Mouse (Mus musculus) intestine, embryonic 15.5 days (tissue): ENCODE results near the gene Gm6309. TPM values are rescaled to one million over a fixed set of nuclear protein-coding genes. Genes with fewer than 3 reads are reported as not detected.
"Not testable (repeated sequence)": the region's sequence is repeated elsewhere in the genome, so short reads cannot be mapped to it uniquely, and the experiment has no call there.

Source experiments
- ATAC-seq: fragments of 200-750 bp; cut with Nextera tagmentation; 2 replicates; pipeline ENCODE4 v1.8.0; 2017; ENCODE audit warnings: moderate TSS enrichment, moderate library complexity
- H3K27ac ChIP-seq: fragments of 300-500 bp; sonication (generic); 2 replicates; pipeline ENCODE4 v1.5.1; 2015; ENCODE audit warnings: mild to moderate bottlenecking, inconsistent platforms
- H3K27me3 ChIP-seq: fragments of 300-500 bp; sonication (generic); replicated peaks from 2 replicates; pipeline ENCODE4 v1.6.1; 2015; ENCODE audit warnings: inconsistent platforms
- H3K36me3 ChIP-seq: fragments of 300-500 bp; sonication (generic); 2 replicates; pipeline ENCODE4 v1.6.1; 2015; ENCODE audit warnings: inconsistent platforms
- H3K4me1 ChIP-seq: fragments of 300-500 bp; sonication (generic); replicated peaks from 2 replicates; pipeline ENCODE4 v1.6.1; 2015; ENCODE audit warnings: inconsistent platforms
- H3K4me2 ChIP-seq: fragments of 300-500 bp; sonication (generic); replicated peaks from 2 replicates; pipeline ENCODE4 v1.6.1; 2015; ENCODE audit warnings: mild to moderate bottlenecking, inconsistent platforms
- H3K4me3 ChIP-seq: fragments of 300-500 bp; sonication (generic); replicated peaks from 2 replicates; pipeline ENCODE4 v1.5.1; 2015; ENCODE audit warnings: inconsistent platforms
- H3K9ac ChIP-seq: fragments of 300-500 bp; sonication (generic); 2 replicates; pipeline ENCODE4 v1.6.1; 2015; ENCODE audit warnings: inconsistent platforms
- H3K9me3 ChIP-seq: fragments of 300-500 bp; sonication (generic); 2 replicates; pipeline ENCODE4 v1.6.1; 2016; ENCODE audit warnings: inconsistent platforms
- WGBS: fragments of 180-500 bp; shearing (Covaris S2); methylation state at CpG from one replicate; pipeline ENCODE4 v1.1.7; 2015; 5-methylcytosine and 5-hydroxymethylcytosine counted together
- polyA plus RNA-seq: library from polyadenylated mRNA; unstranded; fragments of >200 nt; fragmentation: Nextera tagmentation; extraction: Ambion mirVana; gene quantifications from 2 replicates; pipeline ENCODE4 v1.2.1, GENCODE M21; 2015

Gm6309 gene
- polyA plus RNA-seq, result not detected in 2 replicates

GRCm38 (mm10) chr5:146170621-146171020 lies at the start of gene Gm6309:
Gene Gm6309, minus strand, starts transcription at chr5:146170721.
- ATAC-seq, H3K9ac ChIP-seq, H3K4me3 ChIP-seq, H3K9me3 ChIP-seq, H3K27ac ChIP-seq, H3K36me3 ChIP-seq, H3K4me2 ChIP-seq, H3K4me1 ChIP-seq, H3K27me3 ChIP-seq: not testable (repeated sequence)
- 78% methylated on average over 2 of the region's 2 CpGs for WGBS

- H3K4me1 ChIP-seq, result no peaks in the 10 kb centered on the region
- no peaks in the 10 kb centered on the region for H3K27me3 ChIP-seq
- 85% methylated on average over 5 of the region's 5 CpGs for WGBS
- H3K9me3 ChIP-seq, result no peaks in the 10 kb centered on the region
- H3K36me3 ChIP-seq, result peaks cover 39% of the 10 kb centered on the region
- ATAC-seq, result no peak
- no peak overlapping the region for H3K4me2 ChIP-seq
- H3K27ac ChIP-seq, result no peak overlapping the region
- no peak overlapping the region for H3K4me3 ChIP-seq
- no peak overlapping the region for H3K9ac ChIP-seq
These were observed 35.0 kb upstream of the Gm6309 start for GRCm38 (mm10) chr5:146205537-146205936.

GRCm38 (mm10) chr5:146203921-146204320 lies 33.4 kb upstream of the Gm6309 start:
- H3K27ac ChIP-seq, result no peak overlapping the region
- 79% methylated on average over 2 of the region's 2 CpGs for WGBS
- no peaks in the 10 kb centered on the region for H3K4me1 ChIP-seq
- no peak overlapping the region for H3K4me3 ChIP-seq
- no peak overlapping the region for H3K9ac ChIP-seq
- H3K4me2 ChIP-seq, result no peak overlapping the region
- no peak for ATAC-seq
- H3K36me3 ChIP-seq, result peaks cover 35% of the 10 kb centered on the region
- no peaks in the 10 kb centered on the region for H3K9me3 ChIP-seq
- no peaks in the 10 kb centered on the region for H3K27me3 ChIP-seq

GRCm38 (mm10) chr5:146200580-146200979 lies 30.1 kb upstream of the Gm6309 start:
- Histone ChIP-seq H3K9ac (no peak overlapping the region), H3K4me1 (no peaks in the 10 kb centered on the region), H3K9me3 (no peaks in the 10 kb centered on the region), H3K27me3 (no peaks in the 10 kb centered on the region), H3K36me3 (peaks cover 15% of the 10 kb centered on the region), H3K4me2 (no peak overlapping the region), H3K4me3 (no peak overlapping the region), H3K27ac (no peak overlapping the region)
- no peak for ATAC-seq
- WGBS, result 99% methylated on average over 6 of the region's 6 CpGs

- Histone ChIP-seq H3K9ac (no peak overlapping the region), H3K4me2 (no peak overlapping the region), H3K4me1 (no peaks in the 10 kb centered on the region), H3K4me3 (no peak overlapping the region), H3K27me3 (no peaks in the 10 kb centered on the region), H3K27ac (no peak overlapping the region), H3K9me3 (no peaks in the 10 kb centered on the region), H3K36me3 (peaks cover 6% of the 10 kb centered on the region)
- no peak for ATAC-seq
- whole genome bisulfite sequencing, result 86% methylated on average over 2 of the region's 2 CpGs
These were observed 29.0 kb upstream of the Gm6309 start for GRCm38 (mm10) chr5:146199540-146199939.

- Histone ChIP-seq H3K27me3 (no peaks in the 10 kb centered on the region), H3K4me2 (no peak overlapping the region), H3K9me3 (no peaks in the 10 kb centered on the region), H3K4me3 (no peak overlapping the region), H3K27ac (no peak overlapping the region), H3K4me1 (no peaks in the 10 kb centered on the region), H3K9ac (no peak overlapping the region), H3K36me3 (peaks cover 3% of the 10 kb centered on the region)
- ATAC-seq, result no peak
These were observed 28.6 kb upstream of the Gm6309 start for GRCm38 (mm10) chr5:146199073-146199472.

- Histone ChIP-seq H3K36me3 (no peaks in the 10 kb centered on the region), H3K4me3 (no peak overlapping the region), H3K9ac (no peak overlapping the region), H3K4me2 (no peak overlapping the region), H3K27me3 (no peaks in the 10 kb centered on the region), H3K9me3 (no peaks in the 10 kb centered on the region), H3K4me1 (no peaks in the 10 kb centered on the region), H3K27ac (no peak overlapping the region)
- 80% methylated on average over 8 of the region's 8 CpGs for WGBS
- no peak for ATAC-seq
These were observed 22.8 kb upstream of the Gm6309 start for GRCm38 (mm10) chr5:146193360-146193759.

GRCm38 (mm10) chr5:146190501-146191269 lies 20.2 kb upstream of the Gm6309 start:
- 61% methylated on average over 3 of the region's 3 CpGs for WGBS
- no peak overlapping the region for H3K4me2 ChIP-seq
- H3K27me3 ChIP-seq, result no peaks in the 10 kb centered on the region
- no peaks in the 10 kb centered on the region for H3K4me1 ChIP-seq
- no peaks in the 10 kb centered on the region for H3K36me3 ChIP-seq
- no peaks in the 10 kb centered on the region for H3K9me3 ChIP-seq
- ATAC-seq, result no peak
- H3K4me3 ChIP-seq, result no peak overlapping the region
- no peak overlapping the region for H3K9ac ChIP-seq
- no peak overlapping the region for H3K27ac ChIP-seq

- Histone ChIP-seq H3K27me3 (no peaks in the 10 kb centered on the region), H3K9ac (no peak overlapping the region), H3K4me1 (no peaks in the 10 kb centered on the region), H3K36me3 (no peaks in the 10 kb centered on the region), H3K9me3 (no peaks in the 10 kb centered on the region), H3K27ac (no peak overlapping the region), H3K4me2 (no peak overlapping the region), H3K4me3 (no peak overlapping the region)
- 66% methylated on average over 4 of the region's 4 CpGs for WGBS
- ATAC-seq, result peak; percentile 63; the same call in 1 of the 2 replicates
These were observed 19.6 kb upstream of the Gm6309 start for GRCm38 (mm10) chr5:146190093-146190492.

- H3K9me3 ChIP-seq, result no peaks in the 10 kb centered on the region
- no peak overlapping the region for H3K27ac ChIP-seq
- no peaks in the 10 kb centered on the region for H3K27me3 ChIP-seq
- H3K4me1 ChIP-seq, result no peaks in the 10 kb centered on the region
- no peak overlapping the region for H3K4me2 ChIP-seq
- H3K4me3 ChIP-seq, result no peak overlapping the region
- 91% methylated on average over 7 of the region's 7 CpGs for WGBS
- H3K9ac ChIP-seq, result no peak overlapping the region
- no peaks in the 10 kb centered on the region for H3K36me3 ChIP-seq
- no peak for ATAC-seq
These were observed 18.2 kb upstream of the Gm6309 start for GRCm38 (mm10) chr5:146188712-146189111.

GRCm38 (mm10) chr5:146188144-146188543 lies 17.6 kb upstream of the Gm6309 start:
- ATAC-seq, result no peak
- Histone ChIP-seq H3K27ac (no peak overlapping the region), H3K9ac (no peak overlapping the region), H3K27me3 (no peaks in the 10 kb centered on the region), H3K36me3 (no peaks in the 10 kb centered on the region), H3K4me1 (no peaks in the 10 kb centered on the region), H3K4me3 (no peak overlapping the region), H3K9me3 (no peaks in the 10 kb centered on the region), H3K4me2 (no peak overlapping the region)
- WGBS, result 92% methylated on average over 1 of the region's 1 CpGs

- H3K27ac ChIP-seq, H3K4me1 ChIP-seq, H3K9ac ChIP-seq, H3K36me3 ChIP-seq, H3K9me3 ChIP-seq, ATAC-seq, H3K27me3 ChIP-seq, H3K4me3 ChIP-seq, H3K4me2 ChIP-seq: not testable (repeated sequence)
- 22% methylated on average over 5 of the region's 5 CpGs for WGBS
These were observed 16.9 kb upstream of the Gm6309 start for GRCm38 (mm10) chr5:146187441-146187840.

GRCm38 (mm10) chr5:146185204-146185603 lies 14.7 kb upstream of the Gm6309 start, which contains the start of gene 1700001J03Rik:
Gene 1700001J03Rik, minus strand, starts transcription at chr5:146185304.
- ATAC-seq, H3K4me2 ChIP-seq, H3K9ac ChIP-seq, H3K4me3 ChIP-seq, H3K27me3 ChIP-seq, H3K27ac ChIP-seq, H3K36me3 ChIP-seq, H3K9me3 ChIP-seq, H3K4me1 ChIP-seq: not testable (repeated sequence)
- 86% methylated on average over 4 of the region's 4 CpGs for WGBS
